Mouse (Mus musculus): ENCODE data around the gene Cyb5b.
"Not testable (repeated sequence)": the region's sequence is repeated elsewhere in the genome, so short reads cannot be mapped to it uniquely, and the experiment has no call there.

Gene Cyb5b

GRCm38 (mm10) chr8:107150404-107151157, at the start of gene Cyb5b:
Cyb5b (plus strand) TSS chr8:107150640.
- peak; percentile 87 to 92 for DNase-seq (ENCODE audit: low spot score in 2 of 2)

DNA sequence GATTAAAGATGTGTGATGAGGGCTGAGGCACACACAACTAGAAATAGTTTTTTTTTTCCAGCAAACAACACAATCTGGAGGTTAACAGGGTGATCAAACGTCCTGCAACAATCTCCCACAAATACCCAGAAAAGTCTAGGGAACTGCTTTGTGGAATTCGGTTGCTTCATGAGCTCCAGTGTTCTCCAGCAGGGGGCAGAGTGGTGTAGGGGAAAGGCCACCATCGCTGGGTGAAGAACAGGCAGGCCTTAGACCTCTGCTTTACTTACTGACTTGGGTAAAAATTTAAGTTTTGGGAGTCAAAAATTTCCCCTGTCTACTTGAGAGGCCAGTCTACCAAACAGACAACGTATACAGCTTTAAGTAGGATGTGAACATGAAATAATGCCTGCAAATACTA, 45.9 kb upstream of the Cyb5b start:
- peak in 1 of 2 experiments; percentile 72 for DNase-seq (ENCODE audit: low spot score in 2 of 2)

GRCm38 (mm10) chr8:107108089-107108488, 42.4 kb upstream of the Cyb5b start:
- DNase-seq (ENCODE audit: low spot score in 2 of 2) = not testable (repeated sequence)

DNA sequence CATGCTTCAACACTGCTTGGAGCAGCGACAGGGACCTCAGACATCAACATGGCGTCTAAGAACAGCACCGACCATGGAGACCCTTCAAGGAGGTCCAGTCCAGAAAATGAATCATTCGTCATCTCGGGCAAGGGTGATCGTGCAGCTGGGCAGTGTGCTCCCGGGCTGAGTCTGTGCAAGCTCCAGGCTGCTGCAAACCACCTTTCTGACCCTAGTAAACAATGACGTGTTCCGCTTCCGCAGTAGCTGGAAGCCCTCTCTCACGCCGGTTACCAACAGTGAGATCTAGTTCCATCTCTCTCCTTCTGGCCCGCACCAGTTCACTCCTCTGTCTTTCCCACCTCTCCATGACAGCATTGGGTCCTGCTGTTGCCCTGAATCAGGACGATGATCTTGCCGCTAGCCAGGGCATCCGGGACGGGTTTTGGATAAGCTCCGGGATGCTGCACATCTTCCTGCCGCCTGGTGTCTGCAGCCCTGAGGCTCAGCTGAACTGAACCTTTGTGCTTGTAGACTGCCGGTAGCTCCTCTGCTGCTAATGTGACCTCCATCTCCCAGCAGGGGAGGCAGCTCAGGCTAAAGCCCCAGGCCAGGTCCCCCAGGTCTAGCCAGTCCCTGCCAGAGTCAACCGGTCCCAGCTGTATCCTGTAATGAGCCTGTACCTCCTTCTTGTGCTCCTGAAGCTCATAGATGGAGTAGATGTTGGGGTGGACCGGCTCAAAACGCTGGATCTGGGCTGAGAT, 41.3 kb upstream of the Cyb5b start:
- no peak for DNase-seq (ENCODE audit: low spot score in 2 of 2)

GRCm38 (mm10) chr8:107109816-107110435, 40.5 kb upstream of the Cyb5b start:
- no peak for DNase-seq (ENCODE audit: low spot score in 2 of 2)

DNA sequence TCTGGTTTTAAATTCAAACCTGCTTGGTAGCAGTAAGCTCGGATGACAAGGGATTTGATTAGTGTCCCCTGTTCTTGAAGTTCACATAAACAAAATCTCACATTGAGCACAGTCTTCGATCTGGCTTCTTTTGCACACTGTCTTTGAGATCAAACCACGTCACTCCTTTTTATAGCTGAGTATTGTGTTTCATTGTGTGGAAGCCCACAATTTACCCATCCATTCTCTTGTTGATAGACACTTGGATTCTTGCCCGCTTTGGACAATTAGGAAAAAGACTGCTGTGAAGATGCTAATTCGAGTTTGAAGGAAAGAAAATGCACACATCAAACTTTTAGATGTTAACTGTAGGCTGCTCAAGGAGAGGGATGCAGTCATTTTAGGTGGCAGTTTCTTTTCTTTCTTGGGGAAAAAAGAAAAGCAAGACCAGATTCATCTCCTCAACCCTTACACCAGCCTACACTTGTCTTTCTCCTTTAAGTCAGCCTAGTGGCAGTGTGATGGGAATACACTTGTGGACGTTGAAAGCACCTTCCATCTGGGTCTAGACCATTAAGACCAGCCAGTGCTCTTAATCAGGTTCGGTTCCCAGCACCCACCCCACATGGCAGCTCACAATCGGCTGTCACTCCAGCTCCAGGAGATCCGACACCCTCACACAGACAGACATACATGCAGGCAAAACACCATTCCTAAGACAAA, 39.7 kb upstream of the Cyb5b start:
- DNase-seq (ENCODE audit: low spot score in 2 of 2) = no peak

DNA sequence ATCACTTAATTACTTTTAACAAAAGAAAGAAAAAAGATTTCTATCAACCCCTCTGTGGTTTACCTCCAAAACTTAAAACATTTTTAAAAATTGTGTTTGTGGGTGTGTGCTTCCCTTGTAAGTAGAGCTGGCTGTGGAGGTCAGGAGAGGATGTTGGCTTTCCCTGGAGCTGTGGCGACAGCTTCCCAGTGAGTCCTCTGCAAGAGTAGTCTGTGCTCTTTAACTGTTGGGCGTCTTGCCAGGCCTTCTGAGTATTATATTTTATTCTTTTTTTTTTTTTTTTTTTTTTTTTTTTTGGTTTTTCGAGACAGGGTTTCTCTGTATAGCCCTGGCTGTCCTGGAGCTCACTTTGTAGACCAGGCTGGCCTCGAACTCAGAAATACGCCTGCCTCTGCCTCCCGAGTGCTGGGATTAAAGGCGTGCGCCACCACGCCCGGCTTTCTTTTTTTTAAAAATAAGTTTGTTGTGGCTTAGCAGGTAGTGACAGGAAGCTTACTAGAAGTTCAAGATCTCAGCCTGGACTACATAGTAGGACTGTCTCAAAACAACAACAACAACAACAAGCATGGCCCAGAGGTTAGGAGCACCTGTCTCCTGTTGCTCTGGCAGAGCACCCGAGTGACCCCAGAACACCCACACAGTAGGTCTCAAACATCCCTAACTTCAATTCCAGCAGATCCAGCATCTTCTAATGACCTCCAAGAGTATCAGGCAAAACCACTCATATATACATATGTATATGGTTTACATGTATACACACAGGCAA, 38.9 kb upstream of the Cyb5b start:
- no peak for DNase-seq (ENCODE audit: low spot score in 2 of 2)

- no peak for DNase-seq (ENCODE audit: low spot score in 2 of 2)
Observed at GRCm38 (mm10) chr8:107113209-107113608, 37.2 kb upstream of the Cyb5b start.

GRCm38 (mm10) chr8:107114150-107115007, 36.1 kb upstream of the Cyb5b start:
- DNase-seq (ENCODE audit: low spot score in 2 of 2) = no peak

DNA sequence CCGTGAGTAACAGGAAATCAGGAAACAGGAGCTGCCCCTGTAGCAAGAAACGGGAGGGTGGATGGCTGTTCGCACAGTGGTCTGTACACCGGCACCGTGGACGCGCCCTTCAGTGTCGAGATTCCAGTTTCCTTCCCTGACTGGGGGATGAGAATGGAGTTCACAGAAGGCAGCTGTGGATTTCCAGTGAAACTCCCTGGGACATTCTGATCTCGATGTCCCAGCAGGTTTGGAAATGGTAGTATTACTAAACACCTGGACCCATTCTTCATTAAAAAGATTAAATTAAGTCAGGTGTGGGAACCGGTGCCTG, 35.5 kb upstream of the Cyb5b start:
- no peak for DNase-seq (ENCODE audit: low spot score in 2 of 2)

DNA sequence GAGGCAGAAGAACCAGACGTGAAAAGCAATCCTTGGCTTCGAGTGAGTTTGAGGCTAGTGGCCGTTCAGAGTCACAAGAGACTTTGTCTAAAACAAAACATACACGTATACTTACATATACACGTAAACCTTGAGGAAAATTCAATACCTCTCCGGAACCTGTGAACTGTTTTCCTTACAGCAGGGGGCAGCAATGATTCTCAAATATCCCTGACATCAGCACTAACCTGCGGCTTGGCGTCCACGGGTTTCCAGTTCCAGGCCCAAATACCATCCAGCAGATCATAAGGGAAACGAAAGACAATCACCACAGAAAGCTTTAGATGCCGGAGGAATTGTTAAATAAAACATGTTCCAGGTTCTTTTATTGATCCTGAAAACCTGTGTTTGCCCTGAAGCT, 34.4 kb upstream of the Cyb5b start:
- DNase-seq (ENCODE audit: low spot score in 2 of 2) = peak; percentile 28 to 72

DNA sequence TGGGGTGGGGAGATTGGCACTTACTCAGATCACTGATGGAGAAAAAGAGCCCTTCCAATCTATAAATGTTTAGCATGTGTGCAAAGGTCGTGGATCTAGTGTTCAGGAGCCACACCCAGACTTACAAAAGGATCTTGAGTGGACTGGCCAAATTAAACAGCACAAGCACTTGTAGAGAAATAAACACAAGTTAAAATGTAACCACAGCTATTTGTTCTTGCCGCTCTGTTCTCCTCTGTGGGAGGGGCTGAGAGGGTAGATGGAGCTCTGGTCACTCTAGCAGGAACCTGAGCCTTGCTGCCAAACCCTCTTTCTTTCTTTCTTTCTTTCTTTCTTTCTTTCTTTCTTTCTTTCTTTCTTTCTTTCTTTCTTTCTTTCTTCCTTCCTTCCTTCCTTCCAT, 33.4 kb upstream of the Cyb5b start:
- DNase-seq (ENCODE audit: low spot score in 2 of 2) = no peak

- DNase-seq (ENCODE audit: low spot score in 2 of 2) = no peak
Observed at GRCm38 (mm10) chr8:107118803-107119233, 31.6 kb upstream of the Cyb5b start.

DNA sequence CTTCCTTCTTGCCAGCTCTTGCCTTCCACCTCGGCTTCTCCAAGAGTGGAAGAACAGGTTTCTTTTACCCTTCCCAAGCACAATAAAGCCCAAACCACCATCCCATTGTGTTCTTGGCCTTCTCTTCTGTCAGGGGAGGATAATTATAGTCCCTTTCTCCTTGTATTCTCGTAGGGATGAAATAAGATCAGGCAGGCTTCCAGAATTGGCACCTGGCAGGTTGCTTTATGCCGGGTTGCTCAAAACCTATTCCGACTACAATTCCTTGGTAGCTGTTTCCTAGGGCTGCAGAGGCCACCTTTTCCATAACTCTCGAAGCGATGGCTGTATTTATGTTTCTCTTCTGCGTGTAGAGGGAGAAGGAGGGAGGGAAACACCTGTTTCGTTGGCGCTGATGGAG, 31.0 kb upstream of the Cyb5b start:
- no peak for DNase-seq (ENCODE audit: low spot score in 2 of 2)

DNA sequence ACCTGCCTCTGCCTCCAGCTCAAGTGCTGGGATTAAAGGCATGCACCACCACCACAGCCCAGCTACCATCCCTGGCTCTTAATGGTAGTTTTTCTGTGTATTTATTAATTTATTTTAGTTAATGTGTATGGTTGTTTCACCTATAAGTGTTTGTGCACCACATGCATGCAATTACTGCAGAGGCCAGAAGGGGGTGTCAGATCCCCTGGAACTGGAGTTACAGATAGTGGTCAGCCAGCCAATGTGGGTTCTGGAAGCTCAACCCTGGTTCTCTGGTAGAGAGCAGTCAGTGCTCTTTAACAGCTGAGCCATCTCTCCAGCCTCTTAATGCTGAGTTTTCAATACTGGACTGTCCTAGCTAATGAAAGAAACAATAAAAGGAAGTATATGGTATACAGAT, 29.6 kb upstream of the Cyb5b start:
- no peak for DNase-seq (ENCODE audit: low spot score in 2 of 2)

- DNase-seq (ENCODE audit: low spot score in 2 of 2) = no peak
Observed at GRCm38 (mm10) chr8:107121681-107122291, 28.7 kb upstream of the Cyb5b start.

DNA sequence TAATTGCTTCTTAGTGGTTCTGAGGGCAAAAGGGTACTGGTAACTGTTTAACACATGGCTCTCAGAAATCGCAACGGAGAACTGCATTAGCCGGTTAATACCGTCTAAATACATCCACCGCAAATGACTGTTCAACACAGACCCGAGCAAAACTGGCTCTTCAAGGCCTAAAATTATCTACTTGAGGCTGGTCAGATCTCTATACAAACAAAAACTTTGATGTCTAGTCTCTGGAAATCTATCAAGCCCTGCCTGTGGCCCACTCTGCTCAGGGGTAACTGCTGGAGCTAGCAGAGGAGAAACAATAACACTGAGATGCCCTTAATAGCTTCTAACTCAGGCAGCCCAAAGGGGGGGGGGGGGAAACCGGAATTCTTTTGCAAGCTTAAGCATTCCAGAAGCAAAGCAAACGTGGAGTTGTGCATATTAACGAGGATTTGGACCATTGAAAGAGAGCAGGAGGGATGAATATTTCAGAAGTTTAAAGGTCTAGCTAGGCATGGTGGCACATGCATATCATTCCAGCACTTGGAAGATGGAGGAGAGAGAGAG, 27.3 kb upstream of the Cyb5b start:
- no peak for DNase-seq (ENCODE audit: low spot score in 2 of 2)

GRCm38 (mm10) chr8:107124343-107124742, 26.1 kb upstream of the Cyb5b start:
- no peak for DNase-seq (ENCODE audit: low spot score in 2 of 2)

- DNase-seq (ENCODE audit: low spot score in 2 of 2) = no peak
Observed at GRCm38 (mm10) chr8:107129171-107130025, 21.0 kb upstream of the Cyb5b start.

Measured in frontal cortex, postnatal 14 days (tissue).